Mouse (Mus musculus) A20 (cell line): Measurements from ENCODE around the gene Kndc1.

Experiments used
- DNase-seq: peaks from one replicate; pipeline ENCODE4 v3.0.0-alpha.2; 2011; ENCODE audit warnings: low read depth, low spot score

Gene Kndc1

GRCm38 (mm10) chr7:139894655-139895557, at the start of gene Kndc1:
Gene Kndc1 (plus strand): TSS chr7:139894696.
- DNase-seq, result no peak

GRCm38 (mm10) chr7:139845101-139845500, 49.4 kb upstream of the Kndc1 start:
- no peak for DNase-seq

GRCm38 (mm10) chr7:139850152-139850551, 44.3 kb upstream of the Kndc1 start:
- DNase-seq, result no peak

- DNase-seq, result no peak
Observed at GRCm38 (mm10) chr7:139850677-139851076, 43.8 kb upstream of the Kndc1 start.

- DNase-seq, result no peak
Observed at GRCm38 (mm10) chr7:139851098-139851497, 43.4 kb upstream of the Kndc1 start.

GRCm38 (mm10) chr7:139855261-139855660, 39.2 kb upstream of the Kndc1 start:
- no peak for DNase-seq

GRCm38 (mm10) chr7:139861411-139861810, 33.1 kb upstream of the Kndc1 start:
- peak; percentile 47 for DNase-seq

GRCm38 (mm10) chr7:139863076-139863475, 31.4 kb upstream of the Kndc1 start:
- no peak for DNase-seq

GRCm38 (mm10) chr7:139864253-139864652, 30.2 kb upstream of the Kndc1 start:
- no peak for DNase-seq

GRCm38 (mm10) chr7:139864871-139865270, 29.6 kb upstream of the Kndc1 start:
- no peak for DNase-seq

- peak; percentile 7 for DNase-seq
Observed at GRCm38 (mm10) chr7:139871014-139871413, 23.5 kb upstream of the Kndc1 start.

GRCm38 (mm10) chr7:139877167-139877792, 17.2 kb upstream of the Kndc1 start:
- DNase-seq, result peak; percentile 33

- DNase-seq, result no peak
Observed at GRCm38 (mm10) chr7:139878122-139878521, 16.4 kb upstream of the Kndc1 start.

- no peak for DNase-seq
Observed at GRCm38 (mm10) chr7:139878621-139879020, 15.9 kb upstream of the Kndc1 start.

- DNase-seq, result no peak
Observed at GRCm38 (mm10) chr7:139883545-139883944, 11.0 kb upstream of the Kndc1 start.

GRCm38 (mm10) chr7:139891779-139892178, 2.7 kb upstream of the Kndc1 start:
- no peak for DNase-seq

- no peak for DNase-seq
Observed at GRCm38 (mm10) chr7:139896271-139896670, 1.8 kb downstream of the Kndc1 start.

- no peak for DNase-seq
Observed at GRCm38 (mm10) chr7:139896796-139897195, 2.3 kb downstream of the Kndc1 start.

GRCm38 (mm10) chr7:139898606-139899005, 4.1 kb downstream of the Kndc1 start:
- DNase-seq, result no peak

- DNase-seq, result no peak
Observed at GRCm38 (mm10) chr7:139899505-139899904, 5.0 kb downstream of the Kndc1 start.

- no peak for DNase-seq
Observed at GRCm38 (mm10) chr7:139900456-139900855, 6.0 kb downstream of the Kndc1 start.

- DNase-seq, result no peak
Observed at GRCm38 (mm10) chr7:139900896-139901295, 6.4 kb downstream of the Kndc1 start.

- DNase-seq, result no peak
Observed at GRCm38 (mm10) chr7:139901981-139902380, 7.5 kb downstream of the Kndc1 start.
